Comparison of ENCODE assay signal across 27 mouse cellular contexts in the genomic region with DNA sequence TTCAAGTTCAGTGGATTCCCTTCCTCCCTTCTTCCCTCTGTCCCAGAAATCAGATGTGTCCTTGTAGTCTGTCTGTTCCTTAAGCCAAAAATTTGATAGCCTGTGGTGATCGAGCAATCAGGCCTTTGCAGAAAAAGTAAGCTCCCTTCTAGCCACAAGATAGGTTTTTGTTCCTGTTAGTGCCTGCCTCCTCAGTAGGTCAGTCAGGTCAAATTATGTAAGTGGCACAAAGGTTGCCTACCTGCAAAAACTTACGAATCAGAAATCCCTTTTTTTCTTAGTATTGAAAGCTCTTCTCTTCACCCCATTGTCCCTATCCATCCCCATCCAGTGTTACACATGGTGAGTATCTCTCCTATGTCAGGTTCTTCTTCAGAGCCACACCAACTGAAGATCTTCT.
"Had no signal": no experiment of that assay in that cellular context is flagged by ENCODE, and none has a peak within 500 bp of the region (broad histone marks: within the 10 kb centered on the region; RNA-seq: fewer than 3 reads in every experiment).

No protein-coding gene starts in this region.

- DNase-seq: gastrocnemius, adult 2 months; gastrocnemius, postnatal 10 days; gastrocnemius, postnatal 25 days; heart, adult 11 months; heart, adult 2 months; heart, postnatal 10 days; heart, postnatal 4 days; kidney, adult 18-20 months; kidney, adult 8-10 months; kidney, postnatal 10 days; kidney, postnatal 25 days; kidney, postnatal 4 days; left cerebral cortex, postnatal 4 days had no signal

- ATAC-seq: hindbrain, embryonic 16.5 days; inflammation-experienced regulatory T-cells, adult 6 months; intestine, embryonic 15.5 days; intestine, postnatal 0 days had no signal

- H3K9ac ChIP-seq: heart, embryonic 12.5 days; hindbrain, embryonic 12.5 days; hindbrain, embryonic 14.5 days; intestine, embryonic 15.5 days; limb, embryonic 13.5 days; limb, embryonic 15.5 days; liver, embryonic 14.5 days had no signal

- H3K27ac ChIP-seq: gastrocnemius, adult 2 months; heart, adult 2 months; heart, embryonic 10.5 days; hindbrain, embryonic 10.5 days; hindbrain, embryonic 12.5 days; hindbrain, embryonic 14.5 days; intestine, embryonic 15.5 days; layer of hippocampus, adult 2 months; left cerebral cortex, adult 2 months; limb, embryonic 13.5 days; limb, embryonic 15.5 days; liver, embryonic 14.5 days had no signal

- H3K4me1 ChIP-seq: heart, embryonic 10.5 days; heart, embryonic 12.5 days; hindbrain, embryonic 10.5 days; hindbrain, embryonic 12.5 days; intestine, embryonic 15.5 days; limb, embryonic 13.5 days; limb, embryonic 15.5 days had no signal

- H3K9me3 ChIP-seq: heart, embryonic 10.5 days; heart, embryonic 12.5 days; hindbrain, embryonic 10.5 days; hindbrain, embryonic 12.5 days; intestine, embryonic 15.5 days; limb, embryonic 13.5 days; limb, embryonic 15.5 days had no signal

- H3K27me3 ChIP-seq: heart, embryonic 12.5 days; hindbrain, embryonic 12.5 days; intestine, embryonic 15.5 days; limb, embryonic 13.5 days; limb, embryonic 15.5 days had no signal

- H3K4me2 ChIP-seq: heart, embryonic 12.5 days; hindbrain, embryonic 12.5 days; hindbrain, embryonic 14.5 days; intestine, embryonic 15.5 days; limb, embryonic 13.5 days; limb, embryonic 15.5 days had no signal

- H3K36me3 ChIP-seq: intestine, embryonic 15.5 days had no signal

- H3K4me3 ChIP-seq: gastrocnemius, adult 2 months; heart, adult 2 months; heart, embryonic 10.5 days; heart, embryonic 12.5 days; hindbrain, embryonic 10.5 days; hindbrain, embryonic 12.5 days; intestine, embryonic 15.5 days; layer of hippocampus, adult 2 months; left cerebral cortex, adult 2 months; limb, embryonic 13.5 days; limb, embryonic 15.5 days had no signal
